In genomic region chr12:38717642-38718252, GRCm38 (mm10) we compare ENCODE assay signal across 22 mouse cellular contexts.
A peak's percentile ranks its signal among the peaks of the same experiment; 100 is the strongest.
DNase-seq lines count a peak whose midpoint lies in the region; ATAC-seq and TF ChIP-seq lines count a peak whose summit lies in the region.
"Had no signal": no experiment of that assay in that cellular context is flagged by ENCODE, and none has a peak within 500 bp of the region (broad histone marks: within the 10 kb centered on the region; RNA-seq: fewer than 3 reads in every experiment).

No protein-coding gene starts in this region.

- H3K79me2 ChIP-seq in myocyte (ENCODE audit: control insufficient read depth, insufficient read depth) = no peaks in the 10 kb centered on the region

- no peak for TF ChIP-seq POLR2A in myocyte (IDR thresholded peaks at IDR 0.05; ENCODE audit: insufficient read length, low read depth)

- no peaks in the 10 kb centered on the region for H3K36me3 ChIP-seq in embryonic facial prominence, embryonic 14.5 days (ENCODE audit: control insufficient read depth, insufficient read depth, low read length)
- H3K36me3 ChIP-seq in embryonic facial prominence, embryonic 10.5 days (replicated peaks) = no peaks in the 10 kb centered on the region
- no peaks in the 10 kb centered on the region for H3K36me3 ChIP-seq in lung, embryonic 16.5 days (ENCODE audit: control insufficient read depth, insufficient read depth, low read length)
- no peaks in the 10 kb centered on the region for H3K36me3 ChIP-seq in myocyte (ENCODE audit: control insufficient read depth, insufficient read depth)
- H3K36me3 ChIP-seq: embryonic facial prominence, embryonic 15.5 days; hindbrain, embryonic 12.5 days; hindbrain, embryonic 15.5 days had no signal

- no peak overlapping the region for H3K4me3 ChIP-seq in embryonic facial prominence, embryonic 14.5 days (ENCODE audit: low read depth, low read length)
- H3K4me3 ChIP-seq in embryonic facial prominence, embryonic 10.5 days = no peak overlapping the region
- no peak overlapping the region for H3K4me3 ChIP-seq in lung, embryonic 16.5 days (ENCODE audit: low read length)
- H3K4me3 ChIP-seq in myocyte = no peak overlapping the region
- H3K4me3 ChIP-seq: embryonic facial prominence, embryonic 15.5 days; gastrocnemius, adult 2 months; hindbrain, embryonic 12.5 days; hindbrain, embryonic 15.5 days had no signal

- H3K27ac ChIP-seq in embryonic facial prominence, embryonic 14.5 days (replicated peaks; ENCODE audit: low read depth, low read length) = no peak overlapping the region
- no peak overlapping the region for H3K27ac ChIP-seq in embryonic facial prominence, embryonic 10.5 days (replicated peaks)
- H3K27ac ChIP-seq in lung, embryonic 16.5 days (ENCODE audit: low read length) = 0 out of 2 replicates have a peak overlapping the region, but pooled peaks have one; percentile 61
- H3K27ac ChIP-seq: embryonic facial prominence, embryonic 15.5 days; gastrocnemius, adult 2 months; hindbrain, embryonic 12.5 days; hindbrain, embryonic 15.5 days had no signal

- ATAC-seq in embryonic facial prominence, embryonic 14.5 days (ENCODE audit: low read depth) = no peak
- ATAC-seq in lung, embryonic 16.5 days (ENCODE audit: low read depth) = peak; percentile 81
- ATAC-seq: activated CD4-positive, CD25-positive, alpha-beta regulatory T cell, adult 4 months; forebrain, embryonic 14.5 days; forebrain, postnatal 0 days had no signal

- H3K4me1 ChIP-seq in embryonic facial prominence, embryonic 14.5 days (ENCODE audit: control insufficient read depth, insufficient read depth, low read length) = no peaks in the 10 kb centered on the region
- H3K4me1 ChIP-seq in embryonic facial prominence, embryonic 10.5 days = no peaks in the 10 kb centered on the region
- H3K4me1 ChIP-seq in lung, embryonic 16.5 days (replicated peaks; ENCODE audit: control insufficient read depth, insufficient read depth, low read length) = 0 out of 2 replicates have a peak, but pooled peaks cover 2% of the 10 kb centered on the region
- H3K4me1 ChIP-seq: embryonic facial prominence, embryonic 15.5 days; hindbrain, embryonic 12.5 days; hindbrain, embryonic 15.5 days had no signal

- DNase-seq in adrenal gland, adult (ENCODE audit: inconsistent age in 2 of 2, low spot score in 1 of 2) = peak; percentile 7 to 60
- no peak for DNase-seq in adrenal gland, postnatal 25 days
- DNase-seq in embryonic facial prominence, embryonic 14.5 days (ENCODE audit: low spot score) = peak; percentile 7
- DNase-seq in embryonic facial prominence, embryonic 10.5 days (ENCODE audit: low spot score) = no peak
- no peak for DNase-seq in lung, postnatal 14 days
- DNase-seq: cerebellum, adult 11-12 months; cerebellum, adult 8-10 months; cerebellum, postnatal 10 days; cerebellum, postnatal 36 days; embryo, embryonic 11 days; forebrain, postnatal 0 days; gastrocnemius, adult 2 months; gastrocnemius, postnatal 14 days; heart, adult 11 months had no signal

- H3K9me3 ChIP-seq in embryonic facial prominence, embryonic 14.5 days (ENCODE audit: control insufficient read depth, low read length) = no peaks in the 10 kb centered on the region
- no peaks in the 10 kb centered on the region for H3K9me3 ChIP-seq in embryonic facial prominence, embryonic 10.5 days
- H3K9me3 ChIP-seq in lung, embryonic 16.5 days (ENCODE audit: control insufficient read depth, low read length) = no peaks in the 10 kb centered on the region
- H3K9me3 ChIP-seq: embryonic facial prominence, embryonic 15.5 days; hindbrain, embryonic 12.5 days; hindbrain, embryonic 15.5 days had no signal

- H3K4me2 ChIP-seq in embryonic facial prominence, embryonic 14.5 days (ENCODE audit: low read depth, low read length) = no peak overlapping the region
- peak overlapping the region; percentile 0; the same call in 1 of the 2 replicates for H3K4me2 ChIP-seq in lung, embryonic 16.5 days (ENCODE audit: low read depth, low read length)
- H3K4me2 ChIP-seq in myocyte (ENCODE audit: low read depth) = peak overlapping the region; percentile 63
- H3K4me2 ChIP-seq: embryonic facial prominence, embryonic 15.5 days; heart, embryonic 11.5 days; hindbrain, embryonic 12.5 days; hindbrain, embryonic 15.5 days had no signal

- H3ac ChIP-seq in myocyte (ENCODE audit: control insufficient read depth, insufficient read length) = no peak overlapping the region

- WGBS in embryonic facial prominence, embryonic 14.5 days = 54% methylated on average over 6 of the region's 6 CpGs
- 75% methylated on average over 6 of the region's 6 CpGs for WGBS in embryonic facial prominence, embryonic 10.5 days
- WGBS in lung, embryonic 16.5 days = 53% methylated on average over 6 of the region's 6 CpGs

- no peak overlapping the region for H3K9ac ChIP-seq in embryonic facial prominence, embryonic 14.5 days (ENCODE audit: low read depth, low read length)
- no peak overlapping the region for H3K9ac ChIP-seq in lung, embryonic 16.5 days (ENCODE audit: low read length)
- H3K9ac ChIP-seq: embryonic facial prominence, embryonic 15.5 days; forebrain, postnatal 0 days; hindbrain, embryonic 12.5 days; hindbrain, embryonic 15.5 days had no signal

- H3K27me3 ChIP-seq in embryonic facial prominence, embryonic 14.5 days (replicated peaks; ENCODE audit: control insufficient read depth, insufficient read depth, low read length) = no peaks in the 10 kb centered on the region
- H3K27me3 ChIP-seq in embryonic facial prominence, embryonic 10.5 days (replicated peaks; ENCODE audit: low read depth, poor library complexity, severe bottlenecking) = no peaks in the 10 kb centered on the region
- no peaks in the 10 kb centered on the region for H3K27me3 ChIP-seq in lung, embryonic 16.5 days (ENCODE audit: control insufficient read depth, insufficient read depth, low read depth, low read length)
- H3K27me3 ChIP-seq in myocyte (ENCODE audit: control insufficient read depth, insufficient read depth, insufficient read length) = no peaks in the 10 kb centered on the region
- H3K27me3 ChIP-seq: embryonic facial prominence, embryonic 15.5 days; hindbrain, embryonic 12.5 days; hindbrain, embryonic 15.5 days had no signal

TF ChIP-seq in myocyte, 11 proteins besides CTCF, POLR2A, EP300 and RAD21:
- TF ChIP-seq SRF (IDR thresholded peaks at IDR 0.05; ENCODE audit: control insufficient read depth, insufficient read length, low read depth) = no peak
- TF ChIP-seq MAX (IDR thresholded peaks at IDR 0.05; ENCODE audit: low read depth) = no peak
- TF ChIP-seq TCF12 (IDR thresholded peaks at IDR 0.05; ENCODE audit: insufficient read depth, poor library complexity, severe bottlenecking) = no peak
- no peak for TF ChIP-seq REST (IDR thresholded peaks at IDR 0.05; ENCODE audit: insufficient read depth, insufficient read length)
- no peak for TF ChIP-seq TCF3 (IDR thresholded peaks at IDR 0.05; ENCODE audit: insufficient read length, low read depth)
- TF ChIP-seq CEBPB (IDR thresholded peaks at IDR 0.05; ENCODE audit: insufficient read depth, poor library complexity, severe bottlenecking) = no peak
- TF ChIP-seq POLR2AphosphoS2 (IDR thresholded peaks at IDR 0.05; ENCODE audit: insufficient read length, low read depth) = no peak
- TF ChIP-seq E2F4 (IDR thresholded peaks at IDR 0.05; ENCODE audit: insufficient read depth) = no peak
- TF ChIP-seq USF1 (IDR thresholded peaks at IDR 0.05; ENCODE audit: low read depth) = no peak
- no peak for TF ChIP-seq MYOG (IDR thresholded peaks at IDR 0.05; ENCODE audit: control insufficient read depth in 1 of 3, insufficient read depth in 1 of 3, insufficient read length in 2 of 3, low read depth in 2 of 3)
- TF ChIP-seq MYOD1 (IDR thresholded peaks at IDR 0.05; ENCODE audit: control insufficient read depth in 1 of 3, insufficient read length in 2 of 3, low read depth in 2 of 3) = no peak

Comparison
In these comparisons a context has a peak if more than half of its experiments do, and no peak if none do; other contexts are left out.
1. DNase-seq: peak in adrenal gland, adult (2 of 2) and embryonic facial prominence, embryonic 14.5 days (single experiment); none in adrenal gland, postnatal 25 days (single experiment), embryonic facial prominence, embryonic 10.5 days (single experiment) and lung, postnatal 14 days (single experiment).